Mouse (Mus musculus) Patski (cell line): ENCODE data around the gene Unc119b. TPM values are rescaled to one million over a fixed set of nuclear protein-coding genes. Genes with fewer than 3 reads are reported as not detected.
"Not testable (repeated sequence)": the region's sequence is repeated elsewhere in the genome, so short reads cannot be mapped to it uniquely, and the experiment has no call there.

ENCODE experiments used
- ATAC-seq: fragments of 100-300 bp; one replicate; pipeline ENCODE4 v1.8.0; 2021
- CTCF ChIA-PET: fragments of 350-600 bp; sonication (Branson Sonifier 250); formaldehyde crosslinking; loops from one replicate; lab custom pipeline; 2022; ENCODE audit warnings: inconsistent platforms; lab: Charles Lee
- POLR2A ChIA-PET: fragments of 350-600 bp; sonication (Branson Sonifier 250); formaldehyde crosslinking; loops from one replicate; lab custom pipeline; 2022; ENCODE audit warnings: antibody characterized with exemption, inconsistent platforms; lab: Charles Lee
- DNase-seq: peaks from one replicate; pipeline ENCODE4 v3.0.0-alpha.2; 2011; ENCODE audit warnings: low read depth, low spot score
- H3K27me3 ChIP-seq: fragments of 371-371 bp; one replicate; pipeline ENCODE4 v1.5.1; 2021
- CTCF ChIP-seq: fragments of 100-300 bp; IDR thresholded peaks from one replicate; pipeline ENCODE4 v1.5.1; 2021
- in situ Hi-C: fragments of 300-500 bp; cut with MboI; formaldehyde crosslinking; loops from 3 replicates; pipeline ENCODE4 v1.11.1; 2018; ENCODE audit warnings: low pct_unique_long_range_greater_than_20kb, mixed read lengths
- polyA plus RNA-seq: library from polyadenylated mRNA; unstranded; gene quantifications from one replicate; pipeline ENCODE4 v1.2.3, GENCODE M21; 2021

Gene Unc119b
- polyA plus RNA-seq, 1 experiment from 2014 or later, result 98.3 TPM

DNA sequence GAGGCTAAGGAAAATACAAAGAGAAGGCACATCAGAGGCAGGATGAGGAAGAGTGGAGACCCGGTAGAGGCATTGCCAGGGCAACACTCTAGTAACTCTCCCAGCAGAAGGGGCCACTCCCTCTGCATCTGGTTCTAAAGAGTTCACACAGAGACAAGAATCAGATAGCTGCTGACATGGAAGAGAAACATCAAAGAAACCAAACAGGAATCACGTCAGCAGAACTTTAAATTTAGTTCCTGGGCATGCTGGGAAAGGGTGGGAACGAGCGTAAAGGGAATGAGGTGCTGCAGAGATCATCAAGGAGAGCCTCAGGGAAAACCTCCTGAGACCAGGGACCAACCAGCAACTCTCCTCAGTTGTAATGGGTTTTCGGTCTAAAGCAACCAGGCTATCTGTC, 16.2 kb upstream of the Unc119b start:
- no peak for TF ChIP-seq CTCF

GRCm38 (mm10) chr5:115149675-115150459, 15.1 kb upstream of the Unc119b start:
- in situ Hi-C loops, result no loop called here
- ATAC-seq (no peak), DNase-seq (no peak)
- CTCF ChIA-PET, result interaction anchor here (0.9 to 2.2 kb wide), 2 partner anchors 12 to 14 kb away, joined by 3 to 6 read pairs; no protein-coding TSS in a partner anchor
- H3K27me3 ChIP-seq, result no peaks in the 10 kb centered on the region
- POLR2A ChIA-PET, result interaction anchor here (0.9 kb wide), 1 partner anchor 10 kb away, joined by 3 read pairs; no protein-coding TSS in a partner anchor
- TF ChIP-seq CTCF, result no peak

More for the DNA sequence above, 16.2 kb upstream of the Unc119b start:
- POLR2A ChIA-PET, result interaction anchor here (0.9 to 2.1 kb wide), 3 partner anchors 8 to 13 kb away, joined by 3 to 6 read pairs (median 4); no protein-coding TSS in a partner anchor
- in situ Hi-C loops, result no loop called here
- ATAC-seq, result no peak
- no peak for DNase-seq
- H3K27me3 ChIP-seq, result no peaks in the 10 kb centered on the region
- CTCF ChIA-PET, result interaction anchor here (1.4 to 2.2 kb wide), 2 partner anchors 10 to 13 kb away, joined by 3 to 6 read pairs; no protein-coding TSS in a partner anchor

DNA sequence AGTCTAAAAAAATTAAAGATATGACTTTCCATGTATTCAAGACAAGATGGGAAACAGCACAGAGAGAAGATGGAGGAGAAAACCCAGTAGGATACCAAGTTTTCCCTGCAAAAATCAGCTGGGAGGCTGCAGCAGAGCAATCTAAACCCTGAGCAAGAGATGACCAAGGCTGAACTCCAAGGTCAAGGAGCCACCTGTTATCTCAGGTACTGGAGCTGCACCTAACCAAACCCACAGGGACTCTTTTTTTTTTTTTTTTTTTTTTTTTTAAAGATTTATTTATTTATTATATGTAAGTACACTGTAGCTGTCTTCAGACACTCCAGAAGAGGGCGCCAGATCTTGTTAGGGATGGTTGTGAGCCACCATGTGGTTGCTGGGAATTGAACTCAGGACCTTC, 14.1 kb upstream of the Unc119b start:
- H3K27me3 ChIP-seq, DNase-seq, CTCF ChIA-PET, in situ Hi-C loops, ATAC-seq: not testable (repeated sequence)
- POLR2A ChIA-PET, result interaction anchor here (0.7 kb wide), 1 partner anchor 83 kb away, joined by 6 read pairs; no protein-coding TSS in a partner anchor

- no peaks in the 10 kb centered on the region for H3K27me3 ChIP-seq
- POLR2A ChIA-PET, result interaction anchor here (0.7 kb wide), 1 partner anchor 83 kb away, joined by 6 read pairs; no protein-coding TSS in a partner anchor
- in situ Hi-C loops, result no loop called here
- CTCF ChIA-PET, result no interaction called here
- no peak for TF ChIP-seq CTCF
- DNase-seq (no peak), ATAC-seq (no peak)
Measured at GRCm38 (mm10) chr5:115148378-115148777, 13.6 kb upstream of the Unc119b start.

DNA sequence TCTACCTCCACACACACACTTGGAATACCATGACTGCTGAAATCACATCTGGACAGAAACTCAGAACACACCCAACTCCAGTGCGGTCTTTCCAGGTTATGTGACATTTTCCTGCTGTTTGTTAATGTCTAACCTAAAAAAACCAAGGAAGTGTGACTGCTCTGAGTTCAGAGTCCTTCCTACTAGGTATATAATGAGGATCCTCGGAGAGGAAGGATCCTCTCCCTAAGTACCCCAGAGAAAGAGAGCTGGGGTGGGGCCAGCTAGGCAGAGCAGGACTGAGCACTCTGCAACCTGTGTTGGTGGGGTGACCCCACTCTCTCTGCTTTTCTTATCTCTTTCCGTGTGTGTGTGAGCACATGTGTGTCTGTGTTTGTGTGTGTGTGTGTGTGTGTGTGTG, 12.6 kb upstream of the Unc119b start:
- ATAC-seq (no peak), DNase-seq (no peak)
- no peak for TF ChIP-seq CTCF
- in situ Hi-C loops, result no loop called here
- ChIA-PET POLR2A (no interaction called here), CTCF (interaction anchor here (5.1 kb wide), 1 partner anchor 22 kb away, joined by 14 read pairs; no protein-coding TSS in a partner anchor)
- no peaks in the 10 kb centered on the region for H3K27me3 ChIP-seq

DNA sequence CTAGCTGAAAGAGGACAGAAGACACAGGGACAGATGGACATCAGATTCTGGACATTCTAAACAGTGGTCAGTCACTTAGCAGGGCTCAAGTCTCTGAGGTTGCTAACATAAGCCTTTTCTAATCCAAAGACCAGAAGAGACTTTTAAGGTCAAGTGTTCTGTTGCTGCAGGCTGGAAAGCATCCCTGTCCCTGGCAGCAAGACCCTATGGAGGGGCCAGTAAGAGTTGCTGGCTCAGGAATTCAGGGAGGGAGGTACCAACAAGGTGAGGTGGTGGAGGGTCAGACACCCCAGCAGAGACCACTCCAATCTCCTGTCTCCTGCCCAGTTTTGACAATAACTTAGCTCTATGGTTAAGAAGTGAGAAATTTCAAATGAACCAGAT, 12.0 kb upstream of the Unc119b start:
- POLR2A ChIA-PET, result no interaction called here
- no peaks in the 10 kb centered on the region for H3K27me3 ChIP-seq
- ATAC-seq (no peak), DNase-seq (no peak)
- no peak for TF ChIP-seq CTCF
- in situ Hi-C loops, result no loop called here
- CTCF ChIA-PET, result interaction anchor here (2.1 to 5.1 kb wide), 2 partner anchors 22 to 168 kb away, joined by 6 to 14 read pairs; no protein-coding TSS in a partner anchor

GRCm38 (mm10) chr5:115145976-115146746, 11.4 kb upstream of the Unc119b start:
- in situ Hi-C loops, result no loop called here
- no peaks in the 10 kb centered on the region for H3K27me3 ChIP-seq
- no peak for TF ChIP-seq CTCF
- CTCF ChIA-PET, result interaction anchor here (1.3 to 5.1 kb wide), 4 partner anchors 8 to 167 kb away, joined by 3 to 14 read pairs (median 5); no protein-coding TSS in a partner anchor
- DNase-seq (no peak), ATAC-seq (no peak)
- POLR2A ChIA-PET, result interaction anchor here (1.1 kb wide), 1 partner anchor 12 kb away, joined by 3 read pairs; no protein-coding TSS in a partner anchor

DNA sequence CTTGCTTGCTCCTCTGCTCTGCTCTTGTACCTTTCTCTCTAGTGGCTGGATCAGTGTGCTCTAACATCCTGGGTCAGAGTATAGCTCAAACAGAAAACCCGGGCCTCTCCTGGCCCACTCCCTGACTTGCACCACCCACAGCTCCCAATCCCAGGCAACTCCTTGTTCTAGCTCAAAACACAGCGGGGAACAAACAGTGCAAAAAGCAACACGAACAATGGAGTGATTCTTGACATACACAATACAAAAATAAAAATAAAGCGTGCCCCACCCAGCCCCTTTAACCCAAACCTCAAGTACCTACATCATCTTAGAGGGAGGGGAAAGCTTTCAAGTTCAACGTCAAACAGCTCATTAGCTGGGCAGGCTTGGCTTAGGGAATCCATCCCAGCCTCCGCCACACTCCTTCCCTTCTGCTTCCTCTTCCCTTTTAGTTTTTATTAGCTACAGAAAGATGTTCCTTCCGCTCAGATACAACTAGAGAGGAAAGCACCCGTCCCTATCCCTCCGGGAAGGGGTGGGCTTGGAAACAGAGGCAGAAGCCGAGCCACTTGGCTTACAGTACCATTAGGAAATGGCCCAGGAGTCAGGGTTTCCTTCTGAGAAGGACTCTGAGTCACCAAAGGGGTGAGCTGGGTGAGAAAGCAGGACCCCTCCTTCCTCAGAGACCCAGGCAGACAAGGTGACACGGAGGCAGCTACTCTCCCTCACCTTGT, 10.6 kb upstream of the Unc119b start:
- POLR2A ChIA-PET, result interaction anchor here (1.1 kb wide), 1 partner anchor 11 kb away, joined by 3 read pairs; no protein-coding TSS in a partner anchor
- H3K27me3 ChIP-seq, result no peaks in the 10 kb centered on the region
- no peak for ATAC-seq
- in situ Hi-C loops, result no loop called here
- CTCF ChIA-PET, result interaction anchor here (1.0 to 5.1 kb wide), 5 partner anchors 8 to 166 kb away, joined by 3 to 14 read pairs (median 4); no protein-coding TSS in a partner anchor
- no peak for DNase-seq
- no peak for TF ChIP-seq CTCF

- ChIA-PET POLR2A (interaction anchor here (2.1 kb wide), 1 partner anchor 8 kb away, joined by 6 read pairs; no protein-coding TSS in a partner anchor), CTCF (interaction anchor here (1.0 to 5.1 kb wide), 4 partner anchors 9 to 165 kb away, joined by 3 to 14 read pairs (median 4); no protein-coding TSS in a partner anchor)
- ATAC-seq (no peak), DNase-seq (no peak)
- in situ Hi-C loops, result no loop called here
- H3K27me3 ChIP-seq, result no peaks in the 10 kb centered on the region
- no peak for TF ChIP-seq CTCF
Measured at GRCm38 (mm10) chr5:115144471-115144870, 9.7 kb upstream of the Unc119b start.
